Mouse (Mus musculus) Patski (cell line): ENCODE data around the gene Snhg11. TPM values are rescaled to one million over a fixed set of nuclear protein-coding genes. Genes with fewer than 3 reads are reported as not detected.

Source experiments
- ATAC-seq: fragments of 100-300 bp; one replicate; pipeline ENCODE4 v1.8.0; 2021
- CTCF ChIA-PET: fragments of 350-600 bp; sonication (Branson Sonifier 250); formaldehyde crosslinking; loops from one replicate; lab custom pipeline; 2022; ENCODE audit warnings: inconsistent platforms; lab: Charles Lee
- POLR2A ChIA-PET: fragments of 350-600 bp; sonication (Branson Sonifier 250); formaldehyde crosslinking; loops from one replicate; lab custom pipeline; 2022; ENCODE audit warnings: antibody characterized with exemption, inconsistent platforms; lab: Charles Lee
- DNase-seq: peaks from one replicate; pipeline ENCODE4 v3.0.0-alpha.2; 2011; ENCODE audit warnings: low read depth, low spot score
- H3K27me3 ChIP-seq: fragments of 371-371 bp; one replicate; pipeline ENCODE4 v1.5.1; 2021
- CTCF ChIP-seq: fragments of 100-300 bp; IDR thresholded peaks from one replicate; pipeline ENCODE4 v1.5.1; 2021
- in situ Hi-C: fragments of 300-500 bp; cut with MboI; formaldehyde crosslinking; loops from 3 replicates; pipeline ENCODE4 v1.11.1; 2018; ENCODE audit warnings: low pct_unique_long_range_greater_than_20kb, mixed read lengths
- polyA plus RNA-seq: library from polyadenylated mRNA; unstranded; gene quantifications from one replicate; pipeline ENCODE4 v1.2.3, GENCODE M21; 2021

The Snhg11 gene
- not detected for polyA plus RNA-seq

DNA sequence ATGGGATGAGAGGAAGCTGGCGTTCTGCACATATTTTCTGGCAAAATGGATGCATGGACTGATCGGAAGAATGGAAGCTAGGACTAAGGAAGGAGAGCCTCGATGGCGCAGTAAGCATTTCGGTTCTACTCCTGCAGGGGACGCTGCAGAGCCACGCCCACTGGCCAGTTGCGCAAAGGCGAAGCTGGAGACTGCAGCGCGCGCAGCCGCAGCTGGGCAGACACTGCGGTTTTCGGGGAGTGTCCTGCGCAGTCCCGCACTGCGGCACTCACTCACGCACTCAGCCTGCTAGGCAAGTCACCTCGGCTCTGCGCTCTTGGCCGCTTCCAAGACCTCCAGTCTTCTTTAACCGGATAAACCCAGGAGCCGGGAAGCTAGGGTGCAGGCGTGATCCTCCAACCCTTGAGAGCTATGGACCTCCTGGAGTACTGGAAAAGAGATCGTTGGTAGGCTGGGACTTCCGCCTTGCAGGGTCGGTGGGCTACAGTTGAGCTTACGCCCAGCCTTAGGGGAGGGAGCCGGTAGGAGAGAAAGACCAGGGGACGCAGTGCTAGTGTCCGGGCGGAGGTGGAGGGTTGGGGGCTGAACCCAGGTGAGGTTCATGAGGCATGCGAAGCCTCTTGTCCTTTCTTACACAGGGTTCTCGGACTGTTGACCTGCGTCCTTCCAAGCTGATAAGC lies at the start of gene Snhg11:
Gene Snhg11, plus strand, starts transcription at position 196 of the 680 bp plus-strand sequence.
- TF ChIP-seq CTCF, result no peak
- ChIA-PET POLR2A (no interaction called here), CTCF (interaction anchor here (0.6 to 1.8 kb wide), 4 partner anchors 9 to 34 kb away, joined by 3 to 4 read pairs (median 4); partner anchors contain the start of gene Ralgapb)
- in situ Hi-C loops, result loop anchor here (25.0 kb wide), 1 partner anchor 262 kb away; no protein-coding TSS in a partner anchor
- DNase-seq, result no peak
- no peak for ATAC-seq
- H3K27me3 ChIP-seq, result peaks cover 24% of the 10 kb centered on the region

GRCm38 (mm10) chr2:158334356-158334755 lies 41.1 kb upstream of the Snhg11 start:
- in situ Hi-C loops, result no loop called here
- DNase-seq, result no peak
- ChIA-PET POLR2A (no interaction called here), CTCF (interaction anchor here (0.6 to 1.3 kb wide), 3 partner anchors 10 to 123 kb away, joined by 3 to 4 read pairs (median 3); no protein-coding TSS in a partner anchor)
- H3K27me3 ChIP-seq, result no peaks in the 10 kb centered on the region
- ATAC-seq, result no peak
- no peak for TF ChIP-seq CTCF

DNA sequence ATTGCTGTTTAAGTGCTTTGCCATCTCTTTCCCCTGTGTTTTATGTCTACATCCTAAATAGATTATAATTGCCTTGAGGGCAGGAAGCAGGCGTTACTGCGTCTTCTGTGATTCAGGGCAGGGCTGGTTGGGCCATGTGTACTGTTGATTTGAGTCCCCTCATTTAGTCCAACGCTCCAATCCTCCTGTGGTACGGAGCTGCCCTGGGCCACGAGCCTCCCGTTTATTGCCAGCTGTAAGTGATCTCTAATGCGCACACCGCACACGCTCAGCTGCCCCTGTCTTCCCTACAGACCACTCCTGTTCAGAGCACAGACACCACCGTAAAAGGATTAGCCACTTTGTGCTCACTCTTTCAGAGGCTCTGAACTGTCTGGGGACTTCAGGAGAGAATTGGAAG lies 37.7 kb upstream of the Snhg11 start:
- no peak for TF ChIP-seq CTCF
- in situ Hi-C loops, result no loop called here
- peaks cover 2% of the 10 kb centered on the region for H3K27me3 ChIP-seq
- no peak for DNase-seq
- no peak for ATAC-seq
- POLR2A ChIA-PET, result interaction anchor here (0.9 kb wide), 1 partner anchor 21 kb away, joined by 4 read pairs; no protein-coding TSS in a partner anchor
- CTCF ChIA-PET, result interaction anchor here (1.1 to 2.1 kb wide), 3 partner anchors 10 to 63 kb away, joined by 3 to 7 read pairs (median 4); no protein-coding TSS in a partner anchor

DNA sequence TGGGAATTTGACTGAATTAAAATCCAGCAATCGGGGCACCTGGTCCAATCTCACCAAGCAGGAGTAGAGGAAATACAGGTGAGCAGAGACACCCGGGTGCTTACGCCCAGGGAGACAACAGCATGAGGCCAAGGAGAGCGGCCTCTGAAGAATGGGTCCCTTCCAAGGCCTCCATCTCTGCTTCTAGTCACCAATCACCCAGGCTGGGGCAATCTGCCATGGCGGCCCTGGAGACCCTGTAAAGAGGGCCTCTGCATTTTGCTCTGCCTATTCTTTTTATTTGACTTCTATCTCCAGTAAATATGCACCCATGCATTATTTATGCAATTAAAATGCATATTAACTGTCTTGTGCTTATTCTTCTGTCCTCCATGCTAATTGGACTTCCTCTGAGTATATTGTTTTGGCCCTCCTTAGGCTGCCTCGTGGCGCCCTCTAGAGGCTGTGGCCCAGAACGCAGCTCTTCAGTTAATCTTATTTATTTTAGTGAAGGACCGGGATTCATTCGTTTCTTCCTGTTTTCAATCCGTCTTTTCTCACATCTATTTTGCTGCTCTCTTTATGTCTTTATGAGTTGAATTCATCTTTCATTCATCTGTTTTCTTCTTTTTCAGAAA lies 35.4 kb upstream of the Snhg11 start:
- ATAC-seq (no peak), DNase-seq (no peak)
- peak; percentile 98 for TF ChIP-seq CTCF
- in situ Hi-C loops, result loop anchor here (5.0 kb wide), 2 partner anchors 123 to 283 kb away; no protein-coding TSS in a partner anchor
- ChIA-PET CTCF (interaction anchor here (0.7 to 3.4 kb wide), 15 partner anchors 9 to 275 kb away, joined by 3 to 18 read pairs (median 3); no protein-coding TSS in a partner anchor), POLR2A (interaction anchor here (1.2 kb wide), 1 partner anchor 11 kb away, joined by 3 read pairs; no protein-coding TSS in a partner anchor)
- peaks cover 2% of the 10 kb centered on the region for H3K27me3 ChIP-seq

DNA sequence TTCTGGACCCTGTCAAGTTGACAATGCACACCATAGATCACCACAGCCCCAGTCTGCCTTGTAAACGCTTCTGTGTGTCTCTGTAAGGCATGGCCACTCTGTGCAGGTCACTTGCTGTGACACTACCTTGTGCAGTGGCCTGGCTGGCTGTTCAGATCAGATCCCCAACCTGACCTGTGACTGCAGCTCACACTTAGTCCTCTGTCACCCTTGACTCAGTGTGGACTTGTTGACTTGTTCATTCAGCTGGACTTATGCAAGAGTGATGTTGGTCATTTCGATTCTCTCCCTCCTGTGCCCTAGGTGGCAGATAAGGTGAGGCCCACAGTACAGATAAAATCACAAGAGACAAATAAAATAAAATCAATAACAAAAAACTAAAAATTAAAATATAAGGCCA lies 34.1 kb upstream of the Snhg11 start:
- H3K27me3 ChIP-seq, result peaks cover 2% of the 10 kb centered on the region
- DNase-seq (no peak), ATAC-seq (no peak)
- TF ChIP-seq CTCF, result no peak
- POLR2A ChIA-PET, result no interaction called here
- in situ Hi-C loops, result loop anchor here (5.0 kb wide), 2 partner anchors 124 to 284 kb away; no protein-coding TSS in a partner anchor
- CTCF ChIA-PET, result interaction anchor here (1.1 to 3.4 kb wide), 11 partner anchors 9 to 276 kb away, joined by 3 to 18 read pairs (median 4); no protein-coding TSS in a partner anchor

DNA sequence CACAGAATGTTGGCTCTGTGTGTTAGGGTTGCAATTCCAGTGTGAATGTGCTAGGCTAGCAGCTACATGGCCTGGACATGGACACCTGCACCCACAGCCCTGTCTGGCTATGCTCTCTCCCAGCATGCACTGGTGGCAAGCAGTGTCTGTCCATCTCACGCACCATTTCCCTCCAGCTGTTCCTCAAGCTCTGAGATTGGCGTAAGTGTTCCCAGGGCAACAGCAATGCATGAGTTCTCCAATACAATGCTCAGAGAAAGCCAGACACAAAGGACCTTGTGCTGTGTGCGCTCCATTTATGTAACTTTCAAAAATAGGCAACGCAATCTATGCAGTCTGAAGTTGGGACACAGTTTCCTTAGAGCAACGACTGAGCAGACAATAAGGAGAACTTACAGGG lies 31.9 kb upstream of the Snhg11 start:
- peaks cover 2% of the 10 kb centered on the region for H3K27me3 ChIP-seq
- POLR2A ChIA-PET, result no interaction called here
- DNase-seq (no peak), ATAC-seq (no peak)
- TF ChIP-seq CTCF, result no peak
- CTCF ChIA-PET, result no interaction called here
- in situ Hi-C loops, result loop anchor here (5.0 kb wide), 2 partner anchors 126 to 286 kb away; no protein-coding TSS in a partner anchor

DNA sequence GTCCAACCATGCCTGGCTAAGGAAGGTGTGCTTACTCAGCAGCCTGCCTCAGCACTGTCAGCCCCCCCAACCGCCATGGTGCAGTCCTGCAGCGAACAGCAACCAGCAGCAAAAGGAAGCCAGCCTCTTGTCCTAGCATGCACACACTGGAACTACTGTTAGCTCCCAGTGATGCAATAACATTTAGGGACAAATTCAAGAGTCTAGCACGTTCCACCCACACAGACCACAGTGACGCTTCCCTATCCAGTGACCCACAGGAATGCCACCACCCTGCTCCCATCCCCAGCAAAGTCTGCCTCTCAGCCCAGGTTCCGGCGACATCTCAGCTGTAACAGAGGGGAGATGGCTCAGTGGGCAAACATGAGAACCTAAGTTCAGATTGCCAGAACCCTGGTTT lies 29.0 kb upstream of the Snhg11 start:
- ATAC-seq, result no peak
- in situ Hi-C loops, result no loop called here
- no peak for TF ChIP-seq CTCF
- POLR2A ChIA-PET, result no interaction called here
- peaks cover 2% of the 10 kb centered on the region for H3K27me3 ChIP-seq
- CTCF ChIA-PET, result interaction anchor here (1.4 to 3.8 kb wide), 4 partner anchors 37 to 238 kb away, joined by 3 to 19 read pairs (median 8); no protein-coding TSS in a partner anchor
- DNase-seq, result no peak

DNA sequence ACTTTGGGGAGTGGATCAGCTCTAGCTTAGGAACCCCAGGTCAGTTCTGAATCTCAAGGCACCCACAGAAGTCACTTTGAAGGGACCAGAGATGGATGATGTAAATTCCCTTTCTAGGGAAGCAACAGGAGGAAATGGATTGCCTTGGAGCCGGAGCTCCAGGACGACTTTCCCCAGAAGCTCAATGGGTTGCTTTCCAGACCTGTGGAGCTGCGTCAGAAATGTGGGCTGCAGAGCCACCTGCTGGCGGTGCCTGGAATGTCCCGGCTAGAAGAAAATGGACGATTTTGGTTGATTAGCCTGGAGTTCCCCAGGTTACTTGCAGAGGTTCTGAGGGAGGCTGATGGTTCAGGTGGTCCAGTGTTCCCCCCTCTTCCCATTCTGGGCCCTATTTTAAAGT lies 27.6 kb upstream of the Snhg11 start:
- DNase-seq (no peak), ATAC-seq (peak; percentile 71)
- peak; percentile 94 for TF ChIP-seq CTCF
- CTCF ChIA-PET, result interaction anchor here (0.7 to 3.8 kb wide), 16 partner anchors 10 to 240 kb away, joined by 3 to 19 read pairs (median 4); no protein-coding TSS in a partner anchor
- no peaks in the 10 kb centered on the region for H3K27me3 ChIP-seq
- in situ Hi-C loops, result no loop called here
- POLR2A ChIA-PET, result interaction anchor here (0.7 kb wide), 1 partner anchor 73 kb away, joined by 3 read pairs; no protein-coding TSS in a partner anchor

DNA sequence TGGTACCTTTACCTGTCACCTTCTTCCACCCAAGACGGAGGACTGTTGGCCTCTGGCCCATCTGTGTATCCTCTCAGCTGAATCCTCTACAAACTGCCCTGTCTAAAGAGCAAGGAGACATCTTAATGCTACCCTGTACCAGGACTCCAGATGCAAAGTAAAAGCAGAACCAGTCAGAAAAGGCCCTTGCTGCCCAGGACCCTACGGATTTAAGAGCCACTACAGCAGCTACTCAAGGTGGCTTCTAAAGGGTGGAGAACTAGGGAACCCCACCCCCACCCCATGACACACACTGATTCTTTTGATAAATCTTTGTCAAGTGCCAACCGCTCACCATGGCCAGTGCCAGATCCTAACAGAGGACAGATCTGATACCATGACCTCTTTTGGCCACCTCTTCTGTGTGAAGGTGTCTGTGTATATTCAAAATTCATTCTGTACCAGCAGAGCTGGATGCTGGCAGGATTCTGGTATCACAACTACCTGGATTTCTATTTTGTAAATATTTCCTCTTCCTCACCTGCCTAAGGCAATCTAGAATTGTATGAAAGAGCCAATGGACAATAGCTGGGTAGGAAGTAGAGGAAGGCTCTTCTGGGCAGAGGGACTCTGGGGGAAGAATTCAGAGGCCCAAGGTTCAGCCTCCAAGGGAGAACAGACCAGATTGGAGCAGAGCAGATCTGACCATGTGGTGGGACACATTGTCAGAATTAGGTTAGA lies 22.5 kb upstream of the Snhg11 start:
- no peak for TF ChIP-seq CTCF
- ChIA-PET CTCF (no interaction called here), POLR2A (no interaction called here)
- no peaks in the 10 kb centered on the region for H3K27me3 ChIP-seq
- in situ Hi-C loops, result loop anchor here (10.0 kb wide), 1 partner anchor 738 kb away; no protein-coding TSS in a partner anchor
- ATAC-seq (no peak), DNase-seq (no peak)
